Mouse (Mus musculus) brain, embryonic 14.5 days (tissue): ENCODE measurements around the gene Cux1.

Experiments used
- CTCF ChIP-seq: fragments of 200-500 bp; IDR thresholded peaks from 2 replicates; pipeline ENCODE4 v1.5.1; 2012; ENCODE audit warnings: inconsistent platforms, mild to moderate bottlenecking, moderate library complexity, borderline replicate concordance; ENCODE audit not compliant: insufficient read depth, insufficient read length; ENCODE audit errors: extremely low read depth
- POLR2A ChIP-seq: fragments of 200-500 bp; IDR thresholded peaks from 2 replicates; pipeline ENCODE4 v1.6.1; 2012; ENCODE audit warnings: mild to moderate bottlenecking, inconsistent platforms, borderline replicate concordance; ENCODE audit not compliant: poor library complexity, insufficient read depth, insufficient read length, severe bottlenecking; ENCODE audit errors: extremely low read depth

GRCm38 (mm10) chr5:136475161-136475560 lies 92.1 kb downstream of the Cux1 start:
- TF ChIP-seq CTCF (no peak), POLR2A (no peak)
